Mouse (Mus musculus): ENCODE measurements around the gene Slc44a2.

DNA sequence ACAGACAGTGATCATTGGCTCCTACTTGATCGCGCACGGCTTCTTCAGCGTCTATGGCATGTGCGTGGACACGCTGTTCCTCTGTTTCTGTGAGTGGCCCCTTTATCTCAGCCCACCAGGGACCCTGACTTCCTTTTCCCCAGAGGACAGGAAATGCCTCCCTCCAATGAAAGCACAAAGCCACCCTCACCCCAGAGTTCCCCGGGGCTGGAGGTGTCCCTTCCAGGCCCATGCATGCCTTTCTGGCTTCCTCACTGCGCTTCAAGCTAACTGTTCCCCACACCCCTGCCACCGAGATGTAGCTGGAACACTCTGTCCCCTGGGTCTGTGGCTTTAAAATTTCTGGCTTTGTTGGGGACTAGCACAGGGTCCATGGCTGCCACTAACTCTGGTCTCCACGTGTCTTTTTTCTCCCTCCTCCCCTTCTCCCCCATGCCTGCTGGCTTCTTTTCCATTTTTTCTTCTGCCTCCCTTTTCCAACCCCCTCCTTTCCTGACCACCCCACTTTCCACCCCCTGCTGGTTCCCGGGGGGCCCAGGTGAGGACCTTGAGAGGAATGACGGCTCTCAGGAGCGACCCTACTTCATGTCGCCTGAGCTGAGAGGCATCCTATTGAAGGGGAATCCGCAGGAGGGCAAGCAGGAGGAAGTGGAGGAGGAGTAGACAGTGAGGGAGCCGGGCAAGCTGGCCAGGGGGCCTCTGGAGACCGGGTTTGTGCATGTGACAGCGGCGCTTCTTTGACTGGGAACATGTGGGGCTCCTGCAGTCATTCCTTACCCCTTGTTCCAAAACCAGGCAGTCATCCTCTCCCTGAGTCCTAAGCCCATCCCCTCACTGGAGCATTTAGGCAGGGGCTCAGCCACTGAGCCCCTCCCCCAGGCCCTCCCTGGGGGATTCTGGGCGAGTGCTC, 32.2 kb downstream of the Slc44a2 start:
- TF ChIP-seq MYOD1 (IDR thresholded peaks at IDR 0.05; ENCODE audit: control insufficient read depth in 1 of 3, insufficient read length in 2 of 3, low read depth in 2 of 3) (no peak), POLR2A (IDR thresholded peaks at IDR 0.05; ENCODE audit: insufficient read length, low read depth) (no peak), USF1 (IDR thresholded peaks at IDR 0.05; ENCODE audit: low read depth) (no peak), MAX (IDR thresholded peaks at IDR 0.05; ENCODE audit: low read depth) (no peak), CEBPB (IDR thresholded peaks at IDR 0.05; ENCODE audit: insufficient read depth, poor library complexity, severe bottlenecking) (no peak), TCF3 (IDR thresholded peaks at IDR 0.05; ENCODE audit: insufficient read length, low read depth) (no peak), E2F4 (IDR thresholded peaks at IDR 0.05; ENCODE audit: insufficient read depth) (no peak), TCF12 (IDR thresholded peaks at IDR 0.05; ENCODE audit: insufficient read depth, poor library complexity, severe bottlenecking) (no peak), POLR2AphosphoS2 (IDR thresholded peaks at IDR 0.05; ENCODE audit: insufficient read length, low read depth) (peak; percentile 30), SRF (IDR thresholded peaks at IDR 0.05; ENCODE audit: control insufficient read depth, insufficient read length, low read depth) (no peak)

Measured in myocyte (in vitro differentiated cells).